Mouse (Mus musculus): ENCODE data around the gene Rhbdf1. TPM values are rescaled to one million over a fixed set of nuclear protein-coding genes. Genes with fewer than 3 reads are reported as not detected.

Rhbdf1 gene
- total RNA-seq, 2 experiments from 2014 or later: 17.9 to 19.9 TPM

DNA sequence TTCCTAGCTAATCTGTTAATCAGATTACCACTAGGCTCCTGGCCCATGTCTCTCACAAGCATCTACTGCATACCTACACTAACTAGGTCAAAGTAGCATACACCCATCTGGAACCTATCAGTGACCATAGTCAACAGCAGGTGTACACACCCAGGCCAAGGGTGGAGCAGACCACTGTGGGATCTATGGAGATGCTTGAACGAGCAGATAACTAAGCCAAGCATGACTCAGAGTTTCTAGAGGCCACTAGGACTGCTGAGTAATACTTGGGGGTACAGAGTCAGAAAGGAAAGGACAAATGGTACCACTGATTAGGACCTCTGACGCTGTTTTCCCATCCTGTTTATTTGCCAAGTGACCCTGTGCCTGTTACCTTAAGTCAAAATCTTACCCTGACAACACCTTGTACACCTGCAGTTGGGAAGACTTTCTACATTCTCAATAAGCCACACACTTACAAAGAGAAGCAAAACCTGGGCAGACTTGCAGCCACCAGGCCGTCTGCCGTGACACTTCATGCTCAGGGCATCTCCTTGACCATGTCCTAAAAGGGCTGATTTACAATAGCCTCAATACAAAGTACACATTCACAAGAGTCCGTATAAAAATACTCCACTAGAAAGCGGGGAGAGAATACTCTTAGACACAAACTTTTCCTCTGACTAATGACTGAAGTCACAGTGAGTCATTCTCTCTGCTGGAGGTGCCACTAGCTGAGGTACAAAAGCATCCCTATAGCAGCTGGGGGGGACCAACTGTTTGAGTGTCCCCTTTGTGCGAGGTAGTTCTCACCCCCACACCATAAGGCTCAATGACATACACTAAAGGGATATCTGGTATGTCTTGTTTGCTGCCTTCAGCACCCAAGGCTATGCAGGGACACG is 29.0 kb upstream of the Rhbdf1 start:
- no peak for DNase-seq
- Histone ChIP-seq H3K27ac (no peak overlapping the region), H3K4me3 (no peak overlapping the region)
- intact Hi-C loops (cut with DNase I): no loop called here
- no peak for TF ChIP-seq CTCF (IDR thresholded peaks at IDR 0.05)

DNA sequence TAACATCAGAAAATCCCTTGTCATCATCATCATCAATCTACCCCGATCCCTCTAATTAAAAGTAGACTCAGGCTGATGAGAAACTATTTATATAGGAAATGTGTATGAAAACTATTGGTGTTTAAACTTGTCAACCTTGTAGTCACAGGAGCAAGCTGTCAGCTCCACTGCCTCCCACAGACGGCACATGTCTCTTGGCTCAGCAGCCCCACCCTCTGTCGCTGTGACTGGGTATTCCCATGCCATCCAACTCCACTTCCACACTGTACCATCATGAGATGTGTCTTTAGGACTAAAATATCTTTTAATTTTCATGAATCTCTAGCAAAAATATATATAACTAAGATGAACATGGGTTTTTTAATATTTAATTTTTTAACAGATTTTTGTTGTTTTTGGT is 26.2 kb upstream of the Rhbdf1 start:
- no peak for TF ChIP-seq CTCF (IDR thresholded peaks at IDR 0.05)
- no peak for DNase-seq
- intact Hi-C loops (cut with DNase I): no loop called here
- H3K27ac ChIP-seq: no peak overlapping the region
- H3K4me3 ChIP-seq: no peak overlapping the region

- TF ChIP-seq CTCF (IDR thresholded peaks at IDR 0.05): peak; percentile 26; the same call in 1 of the 2 replicates
- no peak for DNase-seq
- H3K4me3 ChIP-seq: no peak overlapping the region
- H3K27ac ChIP-seq: no peak overlapping the region
- intact Hi-C loops (cut with DNase I): no loop called here
Measured at GRCm38 (mm10) chr11:32247068-32247467, 25.0 kb upstream of the Rhbdf1 start.

GRCm38 (mm10) chr11:32245614-32246013 is 23.5 kb upstream of the Rhbdf1 start:
- DNase-seq: no peak
- Histone ChIP-seq H3K27ac (peak overlapping the region; percentile 28), H3K4me3 (no peak overlapping the region)
- TF ChIP-seq CTCF (IDR thresholded peaks at IDR 0.05): no peak
- intact Hi-C loops (cut with DNase I): no loop called here

- Histone ChIP-seq H3K4me3 (no peak overlapping the region), H3K27ac (peak overlapping the region; percentile 71)
- no peak for TF ChIP-seq CTCF (IDR thresholded peaks at IDR 0.05)
- intact Hi-C loops (cut with DNase I): loop anchor here (5.0 kb wide), 1 partner anchor 37 kb away; the partner anchor contains the start of gene Snrnp25
- no peak for DNase-seq
Measured at GRCm38 (mm10) chr11:32244617-32245016, 22.5 kb upstream of the Rhbdf1 start.

GRCm38 (mm10) chr11:32244064-32244463 is 22.0 kb upstream of the Rhbdf1 start:
- intact Hi-C loops (cut with DNase I): loop anchor here (5.0 kb wide), 1 partner anchor 37 kb away; the partner anchor contains the start of gene Snrnp25
- Histone ChIP-seq H3K4me3 (no peak overlapping the region), H3K27ac (peak overlapping the region; percentile 71)
- TF ChIP-seq CTCF (IDR thresholded peaks at IDR 0.05): no peak
- DNase-seq: peak; percentile 74

GRCm38 (mm10) chr11:32243205-32243955 is 21.3 kb upstream of the Rhbdf1 start:
- intact Hi-C loops (cut with DNase I): loop anchor here (5.0 kb wide), 1 partner anchor 36 kb away; the partner anchor contains the start of gene Snrnp25
- H3K27ac ChIP-seq: peak overlapping the region; percentile 71
- no peak for DNase-seq
- no peak for TF ChIP-seq CTCF (IDR thresholded peaks at IDR 0.05)
- no peak overlapping the region for H3K4me3 ChIP-seq

- Histone ChIP-seq H3K4me3 (no peak overlapping the region), H3K27ac (no peak overlapping the region)
- TF ChIP-seq CTCF (IDR thresholded peaks at IDR 0.05): no peak
- DNase-seq: no peak
- intact Hi-C loops (cut with DNase I): loop anchor here (5.0 kb wide), 1 partner anchor 35 kb away; the partner anchor contains the start of gene Snrnp25
Measured at GRCm38 (mm10) chr11:32242209-32242608, 20.1 kb upstream of the Rhbdf1 start.

DNA sequence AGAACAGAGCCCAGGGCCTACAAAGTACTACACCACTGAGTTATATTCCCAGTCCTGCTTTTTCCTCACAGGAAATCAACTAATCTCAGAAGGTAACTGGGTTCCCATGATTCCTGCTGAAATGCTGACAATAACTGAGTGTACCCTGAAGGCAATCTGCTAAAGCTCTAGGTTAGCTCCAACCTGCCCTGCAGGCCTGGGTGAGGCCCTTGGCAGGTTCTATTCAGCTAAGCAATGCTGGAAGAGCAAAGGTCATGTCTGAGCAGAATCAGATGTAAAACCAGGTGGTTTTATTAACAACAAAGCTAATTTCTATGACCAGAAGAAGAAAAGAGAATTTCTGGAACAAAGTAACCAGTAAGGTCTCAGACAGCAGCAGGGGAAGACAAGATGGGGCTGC is 19.3 kb upstream of the Rhbdf1 start:
- no peak for DNase-seq
- no peak for TF ChIP-seq CTCF (IDR thresholded peaks at IDR 0.05)
- intact Hi-C loops (cut with DNase I): loop anchor here (5.0 kb wide), 1 partner anchor 34 kb away; the partner anchor contains the start of gene Snrnp25
- no peak overlapping the region for H3K4me3 ChIP-seq
- H3K27ac ChIP-seq: no peak overlapping the region

DNA sequence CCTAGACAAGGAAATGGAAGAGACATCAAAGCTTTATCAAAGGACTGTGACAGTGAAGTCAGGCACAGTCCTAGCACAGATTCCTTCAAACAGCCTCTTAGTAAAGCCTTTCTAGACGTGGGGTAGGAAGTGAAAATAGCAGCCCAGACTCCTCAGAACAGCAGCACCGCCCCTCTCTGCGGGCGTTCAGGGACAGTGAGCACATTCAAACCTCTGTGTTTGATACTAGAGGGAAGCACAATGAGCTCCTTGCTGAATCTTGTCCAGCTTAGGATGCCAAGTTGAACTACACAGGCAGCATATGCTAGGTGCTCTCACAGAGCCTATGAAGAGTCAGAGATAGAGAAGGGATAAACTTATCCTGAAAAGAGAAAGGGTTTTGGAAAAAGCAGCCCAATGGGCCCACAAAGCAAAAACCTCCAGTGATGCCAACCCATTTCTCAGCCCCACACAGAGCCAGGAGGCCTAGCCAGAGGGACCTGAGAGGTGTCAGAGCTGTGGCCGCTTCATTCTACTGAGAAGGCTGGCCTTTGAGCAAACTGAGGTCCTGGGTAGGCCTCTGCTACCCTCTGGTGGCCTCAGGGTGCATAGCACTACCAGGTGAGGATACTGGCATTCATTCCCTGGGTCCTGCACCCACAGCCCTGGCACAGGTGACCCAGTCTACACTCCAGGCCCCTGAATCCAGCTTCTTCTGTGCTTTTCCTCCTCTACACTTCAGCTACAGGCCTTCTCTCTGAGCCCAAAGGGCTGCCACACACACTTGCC is 16.2 kb upstream of the Rhbdf1 start:
- Histone ChIP-seq H3K4me3 (no peak overlapping the region), H3K27ac (no peak overlapping the region)
- DNase-seq: peak; percentile 78
- intact Hi-C loops (cut with DNase I): loop anchor here (1.0 kb wide), 2 partner anchors 21 to 56 kb away; no protein-coding TSS in a partner anchor
- TF ChIP-seq CTCF (IDR thresholded peaks at IDR 0.05): peak; percentile 100

GRCm38 (mm10) chr11:32237411-32237795 is 15.3 kb upstream of the Rhbdf1 start:
- intact Hi-C loops (cut with DNase I): no loop called here
- no peak for TF ChIP-seq CTCF (IDR thresholded peaks at IDR 0.05)
- DNase-seq: no peak
- Histone ChIP-seq H3K4me3 (no peak overlapping the region), H3K27ac (no peak overlapping the region)

All from gastrocnemius, adult 2 months (tissue).